Mouse (Mus musculus): ENCODE measurements around the gene Srp9.
"Not testable (repeated sequence)": the region's sequence is repeated elsewhere in the genome, so short reads cannot be mapped to it uniquely, and the experiment has no call there.

Srp9 gene

GRCm38 (mm10) chr1:182148864-182149514 is 24.5 kb downstream of the Srp9 start:
- no peak for DNase-seq

- peak in 1 of 2 experiments; percentile 24 for DNase-seq
Observed at GRCm38 (mm10) chr1:182149966-182150365, 25.4 kb downstream of the Srp9 start.

GRCm38 (mm10) chr1:182157734-182158133 is 33.2 kb downstream of the Srp9 start:
- DNase-seq = no peak

DNA sequence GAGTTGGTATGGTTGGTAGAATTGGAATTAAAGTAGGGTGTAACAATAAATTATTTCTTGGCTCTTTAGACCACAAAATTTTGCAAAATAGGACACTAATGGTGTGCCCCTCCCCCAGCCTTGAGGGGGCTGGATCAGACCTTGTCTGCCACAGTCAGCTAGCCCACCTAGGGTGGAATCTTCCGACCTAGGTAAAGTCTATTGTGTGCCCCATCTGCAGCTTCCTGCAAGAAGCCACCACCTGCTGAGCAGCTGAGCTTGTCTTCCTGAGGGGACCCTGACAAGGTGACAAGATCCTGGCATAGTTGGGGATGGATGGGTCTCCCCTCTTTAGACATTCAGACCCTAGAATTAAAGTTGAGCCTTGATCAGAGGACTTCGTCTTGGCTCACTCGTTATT is 35.0 kb downstream of the Srp9 start:
- DNase-seq = no peak

GRCm38 (mm10) chr1:182162951-182163350 is 38.4 kb downstream of the Srp9 start:
- DNase-seq = no peak

GRCm38 (mm10) chr1:182164386-182164785 is 39.8 kb downstream of the Srp9 start, which contains the start of gene Vmn1r1:
Vmn1r1 (minus strand) TSS chr1:182164486.
- no peak for DNase-seq

GRCm38 (mm10) chr1:182170206-182170605 is 45.7 kb downstream of the Srp9 start:
- not testable (repeated sequence) for DNase-seq

- DNase-seq = not testable (repeated sequence)
Observed at GRCm38 (mm10) chr1:182176985-182177384, 52.4 kb downstream of the Srp9 start.

DNA sequence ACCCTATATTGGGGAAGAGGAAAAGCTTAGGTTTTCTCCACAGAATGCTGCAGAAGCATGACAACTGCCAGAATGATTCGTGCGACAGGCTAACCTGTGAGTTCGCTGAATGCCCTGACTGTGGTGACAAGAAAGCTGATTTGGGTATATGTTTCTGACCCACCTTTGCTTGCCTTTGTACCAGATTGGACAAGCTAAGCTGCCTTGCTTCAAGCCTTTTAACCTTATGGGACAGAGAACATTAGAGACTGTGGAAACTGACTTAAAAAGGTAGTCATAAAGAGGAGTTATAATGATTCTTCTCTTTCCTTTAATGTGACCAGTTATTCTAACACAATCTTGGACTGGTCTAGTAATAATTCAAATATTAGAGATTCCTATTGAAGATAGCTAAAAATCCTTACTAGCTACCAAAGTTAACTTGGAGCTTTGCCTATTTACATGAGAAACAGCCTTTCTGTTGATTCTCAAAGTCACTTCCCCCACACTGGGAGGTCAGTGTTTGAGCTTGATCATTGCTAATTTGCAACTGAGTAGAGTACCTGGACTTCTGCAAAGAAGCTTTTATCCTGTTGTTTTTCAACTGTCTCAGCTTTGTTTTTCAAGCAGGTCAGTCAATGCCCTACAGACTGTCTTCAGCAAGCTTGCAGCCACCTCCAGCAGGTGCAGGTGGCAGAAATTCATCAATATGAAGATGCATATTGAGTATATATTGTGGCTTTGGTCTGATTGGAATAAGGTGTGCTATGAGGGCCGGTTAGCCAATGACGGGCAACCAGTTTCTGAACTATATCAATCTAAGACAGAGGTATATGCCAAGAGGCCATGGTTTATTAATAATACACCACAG is 57.1 kb downstream of the Srp9 start:
- no peak for DNase-seq

All from kidney, adult 8-10 months (tissue).